Mouse (Mus musculus): ENCODE results near the gene Cntn2. TPM values are rescaled to one million over a fixed set of nuclear protein-coding genes. Genes with fewer than 3 reads are reported as not detected.

The Cntn2 gene
- polyA plus RNA-seq, 1 experiment from 2014 or later = 18.7 TPM

GRCm38 (mm10) chr1:132570906-132571305 lies 27.9 kb upstream of the Cntn2 start:
- H3K27me3 ChIP-seq = no peaks in the 10 kb centered on the region
- 87% methylated on average over 8 of the region's 8 CpGs for WGBS
- no peak overlapping the region for H3K4me3 ChIP-seq
- H3K36me3 ChIP-seq = no peaks in the 10 kb centered on the region
- H3K4me1 ChIP-seq = no peaks in the 10 kb centered on the region
- H3K4me2 ChIP-seq (replicated peaks) = no peak overlapping the region
- no peak overlapping the region for H3K9ac ChIP-seq
- ATAC-seq (ENCODE audit: insufficient number of reproducible peaks, insufficient read depth, low FRiP score, low TSS enrichment) = no peak
- H3K27ac ChIP-seq = no peak overlapping the region
- H3K9me3 ChIP-seq = no peaks in the 10 kb centered on the region

GRCm38 (mm10) chr1:132570068-132570780 lies 27.2 kb upstream of the Cntn2 start:
- no peaks in the 10 kb centered on the region for H3K9me3 ChIP-seq
- H3K4me2 ChIP-seq (replicated peaks) = no peak overlapping the region
- no peaks in the 10 kb centered on the region for H3K4me1 ChIP-seq
- no peak overlapping the region for H3K4me3 ChIP-seq
- ATAC-seq (ENCODE audit: insufficient number of reproducible peaks, insufficient read depth, low FRiP score, low TSS enrichment) = no peak
- H3K27me3 ChIP-seq = no peaks in the 10 kb centered on the region
- no peak overlapping the region for H3K27ac ChIP-seq
- H3K9ac ChIP-seq = no peak overlapping the region
- 92% methylated on average over 15 of the region's 15 CpGs for WGBS
- no peaks in the 10 kb centered on the region for H3K36me3 ChIP-seq

- H3K27ac ChIP-seq = no peak overlapping the region
- 78% methylated on average over 9 of the region's 9 CpGs for WGBS
- H3K9me3 ChIP-seq = no peaks in the 10 kb centered on the region
- no peak overlapping the region for H3K9ac ChIP-seq
- H3K27me3 ChIP-seq = no peaks in the 10 kb centered on the region
- H3K4me1 ChIP-seq = no peaks in the 10 kb centered on the region
- H3K36me3 ChIP-seq = no peaks in the 10 kb centered on the region
- no peak for ATAC-seq (ENCODE audit: insufficient number of reproducible peaks, insufficient read depth, low FRiP score, low TSS enrichment)
- H3K4me3 ChIP-seq = no peak overlapping the region
- H3K4me2 ChIP-seq (replicated peaks) = no peak overlapping the region
Observed at GRCm38 (mm10) chr1:132569516-132569915, 26.5 kb upstream of the Cntn2 start.

GRCm38 (mm10) chr1:132567336-132568125 lies 24.5 kb upstream of the Cntn2 start:
- Histone ChIP-seq H3K4me3 (no peak overlapping the region), H3K4me1 (peaks cover under 1% of the 10 kb centered on the region; the same call in 1 of the 2 replicates), H3K27me3 (no peaks in the 10 kb centered on the region), H3K4me2 (replicated peaks) (no peak overlapping the region), H3K36me3 (no peaks in the 10 kb centered on the region), H3K9me3 (no peaks in the 10 kb centered on the region), H3K27ac (no peak overlapping the region), H3K9ac (no peak overlapping the region)
- ATAC-seq (ENCODE audit: insufficient number of reproducible peaks, insufficient read depth, low FRiP score, low TSS enrichment) = no peak
- 83% methylated on average over 11 of the region's 11 CpGs for WGBS

GRCm38 (mm10) chr1:132565766-132566165 lies 22.7 kb upstream of the Cntn2 start:
- ATAC-seq (ENCODE audit: insufficient number of reproducible peaks, insufficient read depth, low FRiP score, low TSS enrichment) = no peak
- H3K36me3 ChIP-seq = no peaks in the 10 kb centered on the region
- no peaks in the 10 kb centered on the region for H3K9me3 ChIP-seq
- 76% methylated on average over 7 of the region's 7 CpGs for WGBS
- no peak overlapping the region for H3K4me3 ChIP-seq
- no peak overlapping the region for H3K4me2 ChIP-seq (replicated peaks)
- peaks cover 11% of the 10 kb centered on the region; the same call in 1 of the 2 replicates for H3K4me1 ChIP-seq
- H3K27me3 ChIP-seq = no peaks in the 10 kb centered on the region
- no peak overlapping the region for H3K27ac ChIP-seq
- H3K9ac ChIP-seq = no peak overlapping the region

GRCm38 (mm10) chr1:132564946-132565345 lies 21.9 kb upstream of the Cntn2 start:
- 38% methylated on average over 6 of the region's 6 CpGs for WGBS
- peaks cover 12% of the 10 kb centered on the region; the same call in 1 of the 2 replicates for H3K4me1 ChIP-seq
- no peak for ATAC-seq (ENCODE audit: insufficient number of reproducible peaks, insufficient read depth, low FRiP score, low TSS enrichment)

GRCm38 (mm10) chr1:132562337-132562795 lies 19.3 kb upstream of the Cntn2 start:
- 33% methylated on average over 10 of the region's 10 CpGs for WGBS
- ATAC-seq (ENCODE audit: insufficient number of reproducible peaks, insufficient read depth, low FRiP score, low TSS enrichment) = no peak
- Histone ChIP-seq H3K27me3 (no peaks in the 10 kb centered on the region), H3K9me3 (no peaks in the 10 kb centered on the region), H3K4me3 (no peak overlapping the region), H3K4me1 (peaks cover 31% of the 10 kb centered on the region), H3K27ac (no peak overlapping the region), H3K9ac (no peak overlapping the region), H3K36me3 (no peaks in the 10 kb centered on the region), H3K4me2 (replicated peaks) (no peak overlapping the region)

More at GRCm38 (mm10) chr1:132564946-132565345, 21.9 kb upstream of the Cntn2 start:
- no peak overlapping the region for H3K27ac ChIP-seq
- no peak overlapping the region for H3K4me2 ChIP-seq (replicated peaks)
- no peak overlapping the region for H3K9ac ChIP-seq
- H3K36me3 ChIP-seq = no peaks in the 10 kb centered on the region
- H3K27me3 ChIP-seq = no peaks in the 10 kb centered on the region
- H3K9me3 ChIP-seq = no peaks in the 10 kb centered on the region
- no peak overlapping the region for H3K4me3 ChIP-seq

GRCm38 (mm10) chr1:132560907-132561700 lies 18.0 kb upstream of the Cntn2 start:
- Histone ChIP-seq H3K36me3 (no peaks in the 10 kb centered on the region), H3K4me3 (no peak overlapping the region), H3K9me3 (no peaks in the 10 kb centered on the region), H3K9ac (no peak overlapping the region), H3K27me3 (no peaks in the 10 kb centered on the region), H3K27ac (0 out of 2 replicates have a peak overlapping the region, but pooled peaks have one; percentile 30), H3K4me2 (replicated peaks) (no peak overlapping the region), H3K4me1 (peaks cover 31% of the 10 kb centered on the region)
- 77% methylated on average over 8 of the region's 8 CpGs for WGBS
- no peak for ATAC-seq (ENCODE audit: insufficient number of reproducible peaks, insufficient read depth, low FRiP score, low TSS enrichment)

- H3K4me3 ChIP-seq = no peak overlapping the region
- H3K27me3 ChIP-seq = no peaks in the 10 kb centered on the region
- 16% methylated on average over 6 of the region's 6 CpGs for WGBS
- peaks cover 31% of the 10 kb centered on the region for H3K4me1 ChIP-seq
- no peak overlapping the region for H3K4me2 ChIP-seq (replicated peaks)
- peak overlapping the region; percentile 24; the same call in 1 of the 2 replicates for H3K27ac ChIP-seq
- no peaks in the 10 kb centered on the region for H3K36me3 ChIP-seq
- no peak overlapping the region for H3K9ac ChIP-seq
- ATAC-seq (ENCODE audit: insufficient number of reproducible peaks, insufficient read depth, low FRiP score, low TSS enrichment) = no peak
- H3K9me3 ChIP-seq = no peaks in the 10 kb centered on the region
Observed at GRCm38 (mm10) chr1:132559045-132559444, 16.0 kb upstream of the Cntn2 start.

GRCm38 (mm10) chr1:132557901-132558631 lies 15.0 kb upstream of the Cntn2 start:
- H3K27me3 ChIP-seq = no peaks in the 10 kb centered on the region
- no peak overlapping the region for H3K9ac ChIP-seq
- no peak overlapping the region for H3K4me3 ChIP-seq
- H3K27ac ChIP-seq = 0 out of 2 replicates have a peak overlapping the region, but pooled peaks have one; percentile 17
- H3K4me2 ChIP-seq (replicated peaks) = no peak overlapping the region
- 30% methylated on average over 9 of the region's 9 CpGs for WGBS
- ATAC-seq (ENCODE audit: insufficient number of reproducible peaks, insufficient read depth, low FRiP score, low TSS enrichment) = peak; percentile 49
- H3K9me3 ChIP-seq = no peaks in the 10 kb centered on the region
- H3K4me1 ChIP-seq = peaks cover 31% of the 10 kb centered on the region
- no peaks in the 10 kb centered on the region for H3K36me3 ChIP-seq

- Histone ChIP-seq H3K4me1 (peaks cover 23% of the 10 kb centered on the region), H3K27ac (no peak overlapping the region), H3K9me3 (no peaks in the 10 kb centered on the region), H3K27me3 (peaks cover 62% of the 10 kb centered on the region), H3K9ac (no peak overlapping the region), H3K36me3 (no peaks in the 10 kb centered on the region), H3K4me2 (replicated peaks) (no peak overlapping the region), H3K4me3 (no peak overlapping the region)
- 65% methylated on average over 8 of the region's 8 CpGs for WGBS
- ATAC-seq (ENCODE audit: insufficient number of reproducible peaks, insufficient read depth, low FRiP score, low TSS enrichment) = no peak
Observed at GRCm38 (mm10) chr1:132543789-132544188, 733 bp upstream of the Cntn2 start.
